Mouse (Mus musculus) liver, adult 2 months (tissue): Measurements from ENCODE around the gene Clptm1. TPM values are rescaled to one million over a fixed set of nuclear protein-coding genes. Genes with fewer than 3 reads are reported as not detected.

Source experiments
- DNase-seq: peaks from one replicate; pipeline ENCODE4 v3.0.0-alpha.2; 2011; ENCODE audit warnings: low read depth, low spot score; ENCODE audit errors: extremely low read depth
- H3K27ac ChIP-seq: fragments of 200-500 bp; replicated peaks from 2 replicates; pipeline ENCODE4 v1.5.1; 2012; ENCODE audit warnings: low read depth, mild to moderate bottlenecking, control low read depth, inconsistent platforms, low read length; ENCODE audit not compliant: insufficient read depth
- H3K27me3 ChIP-seq: fragments of 200-500 bp; 2 replicates; pipeline ENCODE4 v1.6.1; 2012; ENCODE audit warnings: mild to moderate bottlenecking, moderate library complexity, low read length, inconsistent platforms; ENCODE audit not compliant: control insufficient read depth, insufficient read depth
- H3K36me3 ChIP-seq: fragments of 200-500 bp; 2 replicates; pipeline ENCODE4 v1.6.1; 2012; ENCODE audit warnings: low read length, inconsistent platforms; ENCODE audit not compliant: control insufficient read depth, insufficient read depth
- H3K4me1 ChIP-seq: fragments of 200-500 bp; 2 replicates; pipeline ENCODE4 v1.6.1; 2011; ENCODE audit warnings: low read length; ENCODE audit not compliant: control insufficient read depth, insufficient read depth
- H3K4me3 ChIP-seq: fragments of 200-500 bp; 2 replicates; pipeline ENCODE4 v1.5.1; 2011; ENCODE audit warnings: low read depth, mild to moderate bottlenecking, control low read depth, low read length, moderate library complexity; ENCODE audit not compliant: insufficient read depth
- H3K79me2 ChIP-seq: fragments of 200-500 bp; 2 replicates; pipeline ENCODE4 v1.6.1; 2012; ENCODE audit warnings: inconsistent platforms, mild to moderate bottlenecking, low read length, moderate library complexity; ENCODE audit not compliant: control insufficient read depth, insufficient read depth
- H3K9ac ChIP-seq: fragments of 200-500 bp; 2 replicates; pipeline ENCODE4 v1.6.1; 2012; ENCODE audit warnings: low read depth, mild to moderate bottlenecking, control low read depth, inconsistent platforms, low read length
- CTCF ChIP-seq: fragments of 200-500 bp; IDR thresholded peaks from 2 replicates; pipeline ENCODE4 v1.5.1; 2011; ENCODE audit warnings: low read depth, low read length, control low read depth
- POLR2A ChIP-seq: fragments of 200-500 bp; IDR thresholded peaks from 2 replicates; pipeline ENCODE4 v1.6.1; 2011; ENCODE audit warnings: low read length, control low read depth; ENCODE audit not compliant: insufficient read depth; ENCODE audit errors: extremely low read depth
- WGBS: fragments of 180-500 bp; shearing (Covaris S2); methylation state at CpG from one replicate; pipeline ENCODE4 v1.1.7; 2018; 5-methylcytosine and 5-hydroxymethylcytosine counted together
- polyA plus RNA-seq: library from polyadenylated mRNA; depleted of rRNA; stranded (reverse); fragments of >200 nt; gene quantifications from 2 replicates; pipeline ENCODE4 v1.2.3, GENCODE M21; 2012
- total RNA-seq: library from RNA; depleted of rRNA; stranded (reverse); fragments of >200 nt; gene quantifications from 2 replicates; pipeline ENCODE4 v1.2.3, GENCODE M21; 2014

Clptm1 gene
- total and polyA plus RNA-seq, 2 experiments: 49.8 to 79.9 TPM

- Histone ChIP-seq H3K9ac (no peak overlapping the region), H3K4me3 (no peak overlapping the region), H3K36me3 (peaks cover 3% of the 10 kb centered on the region; the same call in 1 of the 2 replicates), H3K27ac (no peak overlapping the region), H3K79me2 (peaks cover 27% of the 10 kb centered on the region), H3K4me1 (peaks cover 19% of the 10 kb centered on the region), H3K27me3 (no peaks in the 10 kb centered on the region)
- WGBS: 59% methylated on average over 3 of the region's 3 CpGs
- DNase-seq: peak; percentile 53
- peak; percentile 49; the same call in 1 of the 2 replicates for TF ChIP-seq CTCF
- no peak for TF ChIP-seq POLR2A
Measured at GRCm38 (mm10) chr7:19666750-19667149, 1.9 kb upstream of the Clptm1 start.

- Histone ChIP-seq H3K27ac (peak overlapping the region; percentile 50), H3K9ac (peak overlapping the region; percentile 93), H3K36me3 (no peaks in the 10 kb centered on the region), H3K27me3 (no peaks in the 10 kb centered on the region), H3K79me2 (peaks cover 40% of the 10 kb centered on the region), H3K4me3 (peak overlapping the region; percentile 95), H3K4me1 (peaks cover 15% of the 10 kb centered on the region)
- under 1% methylated on average over 37 of the region's 37 CpGs for WGBS
- DNase-seq: no peak
- TF ChIP-seq POLR2A: no peak
- TF ChIP-seq CTCF: no peak
Measured at GRCm38 (mm10) chr7:19664455-19664954, 328 bp downstream of the Clptm1 start.

GRCm38 (mm10) chr7:19663940-19664339 is 893 bp downstream of the Clptm1 start:
- Histone ChIP-seq H3K4me3 (peak overlapping the region; percentile 95), H3K27ac (no peak overlapping the region), H3K79me2 (peaks cover 40% of the 10 kb centered on the region), H3K27me3 (no peaks in the 10 kb centered on the region), H3K36me3 (peaks cover 1% of the 10 kb centered on the region; the same call in 1 of the 2 replicates), H3K4me1 (peaks cover 11% of the 10 kb centered on the region), H3K9ac (peak overlapping the region; percentile 93)
- WGBS: 13% methylated on average over 8 of the region's 8 CpGs
- no peak for DNase-seq
- TF ChIP-seq POLR2A (no peak), CTCF (no peak)

- Histone ChIP-seq H3K4me3 (no peak overlapping the region), H3K79me2 (peaks cover 7% of the 10 kb centered on the region; the same call in 1 of the 2 replicates), H3K4me1 (no peaks in the 10 kb centered on the region), H3K27me3 (no peaks in the 10 kb centered on the region), H3K36me3 (peaks cover 25% of the 10 kb centered on the region; the same call in 1 of the 2 replicates), H3K27ac (no peak overlapping the region), H3K9ac (no peak overlapping the region)
- 92% methylated on average over 2 of the region's 2 CpGs for WGBS
- no peak for DNase-seq
- TF ChIP-seq CTCF (no peak), POLR2A (no peak)
Measured at GRCm38 (mm10) chr7:19652614-19653013, 12.2 kb downstream of the Clptm1 start.

GRCm38 (mm10) chr7:19651063-19651786 is 13.6 kb downstream of the Clptm1 start:
- 83% methylated on average over 6 of the region's 6 CpGs for WGBS
- Histone ChIP-seq H3K27me3 (no peaks in the 10 kb centered on the region), H3K36me3 (peaks cover 25% of the 10 kb centered on the region; the same call in 1 of the 2 replicates), H3K27ac (no peak overlapping the region), H3K9ac (no peak overlapping the region), H3K4me1 (no peaks in the 10 kb centered on the region), H3K4me3 (no peak overlapping the region), H3K79me2 (peaks cover 7% of the 10 kb centered on the region; the same call in 1 of the 2 replicates)
- DNase-seq: no peak
- no peak for TF ChIP-seq CTCF
- TF ChIP-seq POLR2A: no peak

- TF ChIP-seq POLR2A (no peak), CTCF (no peak)
- no peaks in the 10 kb centered on the region for H3K27me3 ChIP-seq
- 96% methylated on average over 4 of the region's 4 CpGs for WGBS
- H3K9ac ChIP-seq: no peak overlapping the region
- no peak for DNase-seq
- no peak overlapping the region for H3K4me3 ChIP-seq
- H3K79me2 ChIP-seq: no peaks in the 10 kb centered on the region
- H3K36me3 ChIP-seq: peaks cover 20% of the 10 kb centered on the region
- no peak overlapping the region for H3K27ac ChIP-seq
- H3K4me1 ChIP-seq: no peaks in the 10 kb centered on the region
Measured at GRCm38 (mm10) chr7:19641223-19641622, 23.6 kb downstream of the Clptm1 start.
